Mouse (Mus musculus): Measurements from ENCODE around the gene Tmem232.
"Not testable (repeated sequence)": the region's sequence is repeated elsewhere in the genome, so short reads cannot be mapped to it uniquely, and the experiment has no call there.

The Tmem232 gene

DNA sequence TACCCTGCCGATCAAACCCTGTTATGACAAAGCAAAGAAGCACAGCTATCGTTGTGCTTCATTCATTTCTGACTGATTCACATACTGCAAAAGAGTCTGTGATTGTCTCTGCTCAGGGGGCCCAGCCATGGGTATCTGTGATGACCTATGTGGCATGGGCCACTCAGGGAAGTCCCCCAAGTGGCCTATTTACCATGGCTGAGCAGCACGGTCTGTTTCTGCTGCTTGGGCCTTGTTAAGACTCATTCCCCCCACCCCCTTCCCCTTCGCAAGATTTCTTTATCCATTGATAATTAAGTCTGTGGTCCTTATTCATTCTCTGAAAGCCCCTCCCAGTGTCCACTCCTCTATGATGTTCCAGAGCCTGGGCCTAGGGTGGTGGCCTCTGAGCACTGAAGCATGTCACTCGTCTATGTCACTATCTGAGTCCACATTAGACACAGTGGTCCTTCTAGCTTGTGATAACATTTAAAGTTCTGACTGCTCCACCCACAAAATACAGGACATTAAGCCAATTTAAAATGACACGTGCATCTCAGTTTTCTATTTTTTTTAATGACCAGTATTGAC lies 315.1 kb downstream of the Tmem232 start:
- DNase-seq (ENCODE audit: low read depth), result no peak

DNA sequence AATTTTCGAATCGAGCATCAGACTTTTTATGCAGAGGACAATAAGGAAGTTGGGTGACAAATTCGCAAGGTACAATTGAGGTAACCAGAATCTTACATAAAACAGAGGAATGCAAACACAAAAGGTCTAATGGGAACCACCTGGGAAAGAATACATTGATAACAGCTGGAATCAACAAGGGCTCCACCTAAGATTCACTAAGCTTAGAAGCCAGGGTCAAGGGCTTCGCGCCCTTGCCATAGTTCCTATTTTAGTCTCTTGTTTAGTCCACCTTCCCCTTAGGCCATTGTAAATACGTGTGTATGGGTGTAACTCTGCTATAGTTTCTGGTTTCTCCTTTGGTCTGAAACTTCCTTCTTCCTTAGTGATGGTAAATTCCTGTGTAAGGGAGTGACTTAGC lies 318.9 kb downstream of the Tmem232 start:
- not testable (repeated sequence) for DNase-seq (ENCODE audit: low read depth)

All from 416B (cell line).